Mouse (Mus musculus): Measurements from ENCODE around the gene Mospd2.

Gene Mospd2

DNA sequence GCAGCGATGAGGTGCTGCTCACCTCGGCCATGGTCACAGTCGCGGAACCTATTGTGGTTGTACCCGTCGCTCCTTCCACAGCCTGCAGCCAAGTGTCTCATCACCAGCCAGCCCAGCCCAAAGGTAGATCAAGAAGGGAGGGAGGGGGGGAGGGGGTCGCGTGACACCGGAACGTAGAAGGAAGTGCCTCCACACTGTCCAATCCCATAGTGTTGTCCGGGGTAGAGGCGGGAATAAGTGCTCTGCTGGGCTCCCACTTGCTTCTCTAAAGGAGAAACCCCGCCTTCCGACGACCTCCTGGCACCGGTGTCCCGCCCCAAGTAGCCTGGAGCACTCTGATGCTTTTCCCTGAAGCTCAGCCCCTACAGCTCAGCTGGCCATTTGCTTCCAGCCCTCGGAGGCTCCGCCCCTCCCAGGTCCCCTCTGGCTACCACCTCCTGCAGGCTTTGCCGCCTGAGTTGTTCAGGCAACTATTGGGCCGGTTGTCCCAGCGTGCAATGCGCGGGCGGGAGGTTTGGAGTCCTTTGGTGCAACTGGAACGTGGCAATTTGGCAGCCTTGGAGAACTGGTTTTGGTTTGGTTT is at the start of gene Mospd2, which contains the start of gene Fancb:
Gene Mospd2 (minus strand): TSS at position 183 of the 583 bp plus-strand sequence.
Gene Fancb (plus strand): TSS at position 400 of the 583 bp plus-strand sequence.
- peak; percentile 90 to 96 for DNase-seq

DNA sequence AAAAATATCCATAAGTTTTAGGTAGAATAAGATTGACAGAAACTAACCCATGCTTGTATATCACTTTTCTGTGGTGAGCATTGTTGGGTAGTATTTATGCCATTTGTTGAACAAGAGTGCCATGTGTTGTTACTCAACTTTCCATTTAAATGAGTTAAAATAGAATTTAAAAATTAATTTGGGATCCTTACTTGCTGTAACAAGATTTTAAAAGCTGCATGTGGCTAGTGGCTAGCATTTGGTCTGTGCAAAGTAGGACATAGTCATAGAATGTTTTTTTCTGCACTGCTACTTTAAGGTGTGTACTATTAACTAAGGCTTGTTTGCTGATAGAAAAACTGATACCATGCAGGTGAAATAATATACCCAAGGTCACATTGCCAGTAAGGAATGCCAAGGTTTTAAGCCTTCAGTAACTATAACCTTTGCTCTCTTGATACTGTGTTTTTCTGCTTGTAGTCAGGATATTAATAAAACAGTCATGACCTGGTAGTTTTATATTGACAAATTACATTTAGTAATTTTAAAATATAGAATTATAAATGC is 24.7 kb upstream of the Mospd2 start, which contains the start of gene Gm17604:
Gene Gm17604 (minus strand): TSS at position 51 of the 546 bp plus-strand sequence.
- DNase-seq, result no peak

DNA sequence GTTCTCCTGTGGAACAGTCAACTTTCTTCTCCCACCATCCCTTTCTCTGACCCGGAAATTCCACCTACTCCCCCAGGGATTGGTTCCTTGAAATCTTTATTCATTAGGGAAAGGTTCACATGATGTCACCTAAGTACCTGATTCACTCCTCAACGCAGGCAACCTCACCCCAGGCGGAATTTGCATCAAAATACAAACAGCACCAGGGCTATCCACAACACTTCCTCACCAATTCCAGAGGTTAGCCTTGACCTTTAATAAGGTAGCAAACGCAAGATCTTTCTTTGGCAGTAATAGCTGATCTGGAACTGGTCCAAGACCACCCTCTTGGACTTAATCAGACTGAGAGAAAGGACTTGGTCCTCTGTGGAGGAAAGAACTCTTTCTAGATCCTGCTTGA is 23.0 kb upstream of the Mospd2 start:
- DNase-seq, result no peak

DNA sequence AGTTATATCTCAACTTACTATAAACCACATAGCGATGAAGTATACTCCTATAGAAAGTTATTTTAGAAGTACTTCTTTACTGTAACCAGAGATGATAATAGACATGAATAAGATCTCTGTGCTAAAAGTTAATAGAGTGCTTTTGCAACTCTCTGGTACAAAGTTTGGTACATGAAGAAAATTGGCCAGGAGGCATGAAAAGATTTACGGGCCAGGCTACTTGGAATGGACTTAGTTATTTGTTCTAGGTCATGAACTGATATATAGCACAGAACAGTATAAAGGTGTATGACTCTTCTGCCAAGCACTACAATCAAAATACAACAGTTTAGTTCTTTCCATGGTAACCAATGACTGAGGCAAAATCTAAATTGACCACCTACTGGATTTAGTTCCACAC is 1.3 kb downstream of the Mospd2 start:
- DNase-seq, result no peak

DNA sequence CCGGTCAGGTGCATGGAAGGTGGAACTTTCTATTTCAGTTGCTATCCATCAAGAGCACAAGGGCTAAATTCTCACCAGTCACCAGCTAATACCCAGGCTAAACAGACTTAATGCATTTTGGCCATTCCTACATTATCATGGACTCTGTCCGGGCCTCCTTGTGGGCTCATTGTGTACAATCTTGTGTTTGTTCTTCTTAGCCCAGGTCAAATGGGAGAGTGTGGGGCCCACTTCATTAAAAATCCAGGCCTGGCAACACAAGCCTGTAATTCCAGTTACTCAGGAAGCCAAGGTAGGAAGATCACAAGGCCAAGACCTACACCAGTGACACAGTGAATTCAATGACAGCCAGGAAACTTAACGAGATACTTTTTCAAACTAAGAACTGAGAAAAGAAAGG is 9.0 kb downstream of the Mospd2 start:
- no peak for DNase-seq

DNA sequence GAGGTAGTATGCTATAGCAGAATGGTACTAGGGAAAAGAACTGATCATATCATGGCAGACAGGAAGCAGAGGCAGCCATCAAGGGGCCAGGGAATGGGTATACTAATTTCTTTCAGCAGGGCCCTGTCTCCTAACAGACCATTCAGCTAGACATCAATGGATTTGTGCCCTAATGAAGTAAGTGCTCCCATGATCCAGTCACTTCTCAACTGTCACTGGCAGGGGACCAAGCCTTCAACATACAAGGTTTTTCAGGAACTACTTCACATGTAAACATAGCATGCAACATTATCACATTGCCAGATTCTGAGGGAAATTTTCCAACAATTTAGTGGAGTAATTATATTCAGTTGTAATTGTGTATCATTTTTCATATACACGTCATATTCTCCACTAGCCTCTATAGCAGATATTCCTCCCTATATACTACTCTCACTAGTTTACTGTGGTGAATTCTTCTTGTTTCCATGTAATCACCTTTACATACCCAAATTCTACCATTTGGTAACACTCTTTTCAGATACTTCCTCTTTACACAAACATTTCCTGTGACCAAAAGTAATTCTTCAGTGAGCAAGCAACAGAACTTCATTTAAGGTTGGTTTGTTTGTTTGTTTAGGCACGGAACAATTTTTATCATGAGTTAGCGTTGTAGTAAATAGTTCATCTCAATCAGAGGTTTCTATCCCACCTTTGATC is 14.3 kb downstream of the Mospd2 start:
- DNase-seq, result no peak

DNA sequence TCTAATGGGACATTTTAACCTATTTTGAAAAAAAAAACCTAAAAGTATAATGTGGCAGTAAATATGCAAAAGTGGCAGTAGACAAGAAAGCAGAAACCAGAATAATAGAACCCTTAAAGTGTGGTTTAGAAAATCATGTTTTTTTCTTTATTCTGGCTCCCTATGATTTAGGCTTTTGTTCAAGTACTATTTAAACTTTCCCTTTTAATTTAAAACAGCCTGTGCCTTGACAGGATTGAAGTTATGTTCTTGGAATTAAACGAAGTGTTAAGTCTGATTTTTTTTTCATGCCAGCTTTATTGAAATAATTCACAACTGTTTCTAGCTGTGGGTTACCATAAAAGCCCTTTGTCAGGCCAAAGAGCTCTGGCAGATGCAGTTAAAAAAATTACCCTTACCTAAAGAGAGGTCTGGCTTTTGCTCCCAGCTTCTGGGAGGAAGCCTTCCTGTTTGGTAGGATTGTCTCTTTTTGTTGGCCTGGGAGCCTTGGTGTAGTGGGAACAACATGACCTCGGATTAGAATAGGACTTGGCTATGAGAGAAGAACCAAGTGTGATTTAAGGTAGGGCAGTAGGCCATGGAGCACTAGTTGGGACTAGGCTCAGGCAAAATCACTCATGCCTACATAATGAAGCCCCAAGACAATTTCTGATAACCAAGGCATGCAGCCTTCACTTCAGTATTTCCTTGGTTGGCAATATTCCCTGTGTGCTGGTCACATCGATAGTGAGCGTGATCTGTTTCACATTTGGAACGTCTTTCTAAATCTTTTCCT is 27.4 kb downstream of the Mospd2 start:
- DNase-seq, result no peak

DNA sequence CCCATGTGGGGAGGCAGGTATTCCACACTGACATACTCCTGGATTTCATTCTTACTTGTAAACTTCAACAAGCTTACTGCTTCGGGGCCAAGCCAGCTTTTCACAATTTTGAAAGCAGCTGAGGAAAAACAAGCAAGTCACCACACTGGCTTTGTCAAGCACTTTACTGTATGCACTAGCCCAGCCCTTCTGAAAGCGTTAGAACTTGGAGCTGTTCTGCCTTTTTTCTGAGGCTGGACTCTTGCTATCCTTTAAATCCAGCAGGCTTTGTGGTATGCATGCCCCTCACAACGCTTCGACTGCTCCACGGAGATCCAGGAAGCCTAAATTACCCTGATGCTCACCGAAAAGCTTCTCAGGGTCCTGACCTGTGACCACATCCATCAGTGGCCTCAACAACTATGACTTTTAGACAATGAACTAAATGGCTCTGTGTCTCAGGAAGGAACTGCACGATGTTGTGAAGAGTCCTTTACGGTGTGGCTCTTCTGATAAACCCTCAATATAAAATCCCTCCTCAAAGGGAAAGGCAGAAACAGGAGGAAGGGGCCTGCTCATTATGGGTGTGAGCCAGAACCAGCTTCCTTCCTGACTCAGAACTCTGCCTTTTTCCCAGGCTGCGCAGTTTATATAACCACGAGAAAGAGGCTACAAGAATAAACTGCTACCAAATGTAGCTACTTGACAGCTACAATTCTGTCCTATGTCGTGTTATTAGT is 28.2 kb downstream of the Mospd2 start:
- peak in 1 of 2 experiments; percentile 26 for DNase-seq

DNA sequence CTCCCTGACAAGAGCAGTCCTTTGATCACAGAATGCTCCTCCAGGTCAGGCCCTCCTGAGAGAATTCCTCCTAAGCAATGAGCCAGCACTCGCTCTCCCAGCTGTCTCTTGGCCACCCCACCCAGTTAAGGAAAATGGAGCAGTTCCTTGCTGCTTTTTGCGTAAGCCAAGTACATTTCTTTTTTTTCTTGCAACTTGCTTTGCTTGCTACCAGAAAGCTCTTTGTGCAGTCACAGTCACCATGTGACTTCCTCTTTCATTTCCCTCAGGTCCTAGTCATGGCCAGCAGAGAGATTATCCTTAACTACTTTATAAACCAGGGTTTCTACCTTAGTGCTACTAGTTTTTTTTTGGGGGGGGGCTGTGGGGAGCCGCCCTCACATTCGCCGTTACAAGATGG is 38.6 kb downstream of the Mospd2 start:
- peak in 1 of 2 experiments; percentile 4 for DNase-seq

DNA sequence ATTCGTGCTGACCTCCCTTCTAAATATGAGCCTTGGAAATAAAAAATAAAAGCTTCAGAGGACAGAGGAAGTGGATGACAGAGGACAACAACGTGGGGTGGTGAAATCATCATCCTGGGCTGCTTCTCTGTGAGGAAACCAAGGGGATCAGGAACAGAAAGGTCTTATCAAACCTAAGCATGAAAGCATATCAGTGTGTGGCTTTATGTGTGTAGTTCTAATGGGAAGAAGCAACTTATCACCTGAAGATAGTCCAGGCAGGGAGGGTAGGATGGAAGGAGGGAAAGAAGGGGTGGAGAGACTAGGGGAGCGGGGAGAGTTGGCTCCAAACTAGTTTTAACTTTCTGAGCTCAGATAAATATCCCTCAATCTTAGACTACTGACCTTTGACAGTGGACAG is 67.2 kb downstream of the Mospd2 start:
- DNase-seq, result no peak

DNA sequence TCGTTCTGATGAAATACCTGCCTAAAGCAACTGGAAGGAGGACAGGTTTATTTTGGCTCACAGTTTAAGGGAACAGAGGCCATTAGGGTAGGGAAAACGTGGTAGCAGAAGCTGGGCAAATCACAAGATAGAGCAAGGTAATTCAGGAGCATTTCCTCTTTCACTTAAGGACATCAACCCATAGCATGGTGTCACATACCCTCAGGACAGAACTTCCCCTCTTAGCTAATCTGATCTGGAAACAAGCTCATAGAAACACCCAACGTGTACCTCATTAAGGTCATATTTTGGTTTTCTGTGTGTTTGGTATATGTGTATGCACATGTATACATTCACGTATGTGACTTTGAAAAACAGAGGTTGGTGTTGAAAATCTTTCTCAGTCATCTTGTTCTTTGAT is 68.0 kb downstream of the Mospd2 start:
- no peak for DNase-seq

DNA sequence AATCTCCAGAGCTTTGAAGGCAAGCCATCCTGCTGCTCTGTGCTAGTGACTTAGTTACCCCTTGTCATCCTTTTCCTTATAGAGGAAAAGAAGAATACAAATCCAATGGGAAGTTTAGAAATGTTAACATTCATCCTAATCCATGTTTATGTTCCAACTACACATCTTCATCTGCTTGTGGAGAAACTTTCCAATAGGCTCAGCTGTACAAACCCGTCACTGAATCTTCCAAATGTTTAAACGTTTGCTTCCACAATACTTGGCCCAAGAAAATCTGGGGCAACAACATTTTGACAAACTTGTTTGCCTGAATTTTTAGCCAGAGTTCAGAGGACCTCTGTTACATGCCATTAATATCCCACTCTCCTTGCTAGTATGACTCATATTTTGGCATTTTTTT is 78.3 kb downstream of the Mospd2 start:
- no peak for DNase-seq

DNA sequence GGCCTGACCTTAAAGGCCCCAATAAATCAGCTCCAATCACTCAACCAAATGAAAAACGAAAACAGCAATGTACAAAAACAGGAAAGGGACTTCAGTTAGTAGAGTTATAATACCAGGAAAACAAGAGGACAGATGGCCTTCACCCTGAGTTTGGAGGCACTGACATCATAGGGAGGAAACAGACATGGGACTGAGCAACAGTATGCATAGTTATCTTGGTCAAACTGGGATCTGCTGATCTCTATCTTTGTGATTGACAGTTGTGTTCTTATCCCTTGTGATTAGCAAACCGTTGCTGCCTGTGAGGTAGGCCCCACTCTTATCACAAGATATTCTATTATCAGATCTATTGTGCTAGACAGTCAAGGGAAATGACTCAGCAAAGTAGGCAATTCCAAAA is 80.4 kb downstream of the Mospd2 start:
- DNase-seq, result no peak

DNA sequence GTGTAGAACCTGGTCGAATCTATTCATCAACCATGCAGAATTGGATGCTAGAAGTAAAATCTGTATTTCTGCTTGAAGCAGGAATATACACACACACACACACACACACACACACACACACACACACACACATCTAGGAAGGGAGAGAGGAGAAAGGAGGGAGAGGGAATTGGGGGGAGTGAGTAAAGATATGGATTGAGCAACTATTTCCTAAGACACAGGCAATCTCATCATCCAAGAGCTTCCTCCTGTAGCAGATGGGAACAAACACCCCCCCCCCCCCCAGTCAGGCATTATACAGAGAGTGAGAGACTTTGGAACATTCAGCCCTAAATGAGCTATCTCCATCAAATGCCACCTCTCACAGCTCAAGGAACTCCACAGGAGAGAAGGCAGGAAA is 93.9 kb downstream of the Mospd2 start:
- no peak for DNase-seq

Measured in lung, postnatal 4 days (tissue).